Mouse (Mus musculus) frontal cortex, postnatal 36 days (tissue): ENCODE data around the gene Thsd4.
"Not testable (repeated sequence)": the region's sequence is repeated elsewhere in the genome, so short reads cannot be mapped to it uniquely, and the experiment has no call there.

Source experiments
- DNase-seq, 2 experiments: peaks; one replicate each; pipeline ENCODE4 v3.0.0; 2022; ENCODE audit warnings: low spot score in 2 of 2

Thsd4 gene

GRCm38 (mm10) chr9:59989864-59990263 is 532.0 kb downstream of the Thsd4 start:
- peak; percentile 66 to 83 for DNase-seq

DNA sequence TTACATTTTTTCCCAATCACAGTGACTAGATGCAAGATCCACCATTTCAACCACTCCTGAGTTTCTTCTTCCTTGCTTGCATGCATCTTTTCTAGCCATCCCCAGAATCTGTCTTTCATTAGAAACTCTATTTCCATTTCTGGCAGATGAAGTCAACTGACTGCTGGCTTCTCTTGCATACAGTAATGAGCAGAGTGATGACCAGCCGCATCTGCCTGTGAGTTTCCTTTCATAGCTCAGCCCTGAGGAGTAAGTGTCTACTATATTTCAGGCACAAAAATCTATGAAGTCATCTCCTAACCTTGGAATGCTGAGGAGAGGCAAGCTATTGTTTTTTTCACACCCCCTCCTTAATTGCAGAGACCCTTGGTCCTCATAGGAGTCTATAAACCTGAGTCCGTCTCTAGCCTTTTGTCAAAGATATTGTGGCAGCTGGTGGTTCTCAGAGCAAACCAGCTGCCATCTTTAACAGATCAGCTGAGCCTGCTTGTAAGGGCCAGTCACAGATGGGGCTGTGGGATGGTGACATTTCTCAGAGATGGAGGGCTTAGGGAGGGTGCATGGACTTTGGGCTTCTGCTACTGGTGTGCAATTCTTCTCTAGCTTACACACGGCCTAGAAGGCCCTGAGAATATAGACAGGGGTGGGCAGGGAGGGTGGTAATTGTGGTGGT is 535.8 kb downstream of the Thsd4 start:
- DNase-seq, result peak; percentile 23 to 60

GRCm38 (mm10) chr9:59981116-59981515 is 540.7 kb downstream of the Thsd4 start:
- no peak for DNase-seq

GRCm38 (mm10) chr9:59971263-59971662 is 550.6 kb downstream of the Thsd4 start:
- no peak for DNase-seq

DNA sequence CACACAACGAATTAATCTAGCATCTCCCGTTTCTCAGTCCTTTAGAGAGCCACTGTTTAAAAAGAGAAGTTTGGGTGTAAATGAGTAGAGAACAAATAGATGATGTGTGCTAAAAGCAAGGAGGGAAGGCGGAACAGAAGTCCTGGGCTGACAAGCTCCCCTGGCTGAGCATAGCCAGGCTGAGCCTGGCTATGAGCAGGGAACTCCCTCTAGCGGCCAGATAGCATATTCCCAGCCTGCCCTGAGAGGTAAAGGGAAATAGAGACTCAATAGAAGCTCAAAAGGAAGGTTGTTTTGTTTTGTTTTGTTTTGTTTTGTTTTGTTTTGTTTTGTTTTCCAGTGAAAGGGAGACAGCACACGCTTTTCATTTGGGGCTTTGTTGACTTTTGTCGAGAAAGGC is 552.5 kb downstream of the Thsd4 start:
- peak; percentile 44 to 63 for DNase-seq

- DNase-seq, result no peak
These were observed 556.8 kb downstream of the Thsd4 start for GRCm38 (mm10) chr9:59965046-59965445.

DNA sequence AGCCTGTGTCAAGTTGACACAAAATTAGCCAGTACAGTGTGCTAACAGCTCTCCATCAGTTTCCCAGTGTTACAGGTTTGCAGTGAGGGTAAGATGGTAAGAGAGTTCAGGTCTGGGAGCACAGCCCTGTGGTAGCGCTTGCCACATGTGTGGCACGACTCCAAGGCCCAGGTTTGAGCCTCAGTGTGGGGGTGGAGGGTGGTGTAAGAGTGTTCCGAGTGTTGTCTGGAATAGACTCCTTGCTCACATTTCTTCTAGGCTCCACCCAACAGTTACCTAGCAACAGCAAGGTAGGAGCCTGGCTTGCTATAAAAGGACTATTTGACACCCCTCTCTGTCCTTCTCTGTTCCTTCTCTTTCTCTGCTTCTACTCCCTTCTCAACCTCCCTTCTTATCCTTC is 557.5 kb downstream of the Thsd4 start:
- peak; percentile 51 to 66 for DNase-seq

DNA sequence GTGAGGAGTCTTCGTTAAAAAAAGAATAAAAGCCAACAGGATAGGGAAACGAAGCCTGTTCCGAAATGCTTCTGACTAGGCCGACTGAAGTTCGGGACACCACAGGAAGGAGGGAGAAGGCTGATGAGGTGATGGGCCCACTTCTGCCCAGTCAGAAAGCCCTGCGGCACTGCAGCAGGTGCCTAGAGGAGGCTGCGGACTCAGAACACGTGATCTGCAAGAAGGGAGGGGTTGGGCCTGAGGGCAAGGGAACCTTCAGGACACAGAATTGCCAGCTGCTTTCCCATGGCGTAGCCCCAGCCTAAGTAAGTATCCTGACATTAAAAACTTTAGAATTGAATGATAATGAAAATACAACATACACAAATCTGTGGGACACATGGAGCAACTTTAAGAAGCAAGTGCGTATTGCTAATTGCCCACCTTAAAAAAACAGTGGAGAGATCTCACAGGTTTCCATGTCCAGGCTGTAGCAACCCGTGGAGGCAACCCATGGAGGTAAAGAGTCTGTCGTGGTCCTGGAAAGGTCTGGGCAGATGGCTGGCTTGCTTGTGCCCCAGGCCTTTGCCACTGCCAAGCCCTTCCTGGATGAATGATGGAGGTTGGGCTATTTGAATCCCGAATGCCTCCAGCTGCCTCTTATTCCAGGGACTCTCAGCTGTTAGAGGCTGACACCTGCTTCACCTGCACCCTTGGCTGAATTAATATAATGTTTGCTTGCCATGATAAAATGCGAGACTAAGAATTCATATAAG is 560.5 kb downstream of the Thsd4 start:
- no peak for DNase-seq

DNA sequence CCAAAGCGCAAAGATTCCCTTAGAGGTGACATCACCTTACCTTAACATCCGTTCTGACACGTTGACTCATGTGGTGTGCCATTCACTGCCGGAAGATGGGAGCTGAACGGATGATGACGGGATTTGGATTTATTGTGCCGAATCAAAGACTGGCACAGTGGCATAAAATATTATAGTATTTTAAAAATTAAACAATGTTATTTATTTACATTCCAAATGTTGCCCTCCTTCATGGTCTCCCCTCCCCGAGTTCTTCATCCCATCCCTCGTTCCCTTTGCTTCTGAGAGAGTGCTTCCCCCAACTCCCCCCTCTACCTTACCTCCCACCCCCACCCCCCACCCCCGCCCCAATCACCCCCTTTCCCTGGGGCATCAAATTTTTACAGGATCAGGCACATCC is 561.3 kb downstream of the Thsd4 start, which contains the start of gene Nr2e3:
Gene Nr2e3 (minus strand): TSS at position 101 of the 400 bp plus-strand sequence.
- no peak for DNase-seq

DNA sequence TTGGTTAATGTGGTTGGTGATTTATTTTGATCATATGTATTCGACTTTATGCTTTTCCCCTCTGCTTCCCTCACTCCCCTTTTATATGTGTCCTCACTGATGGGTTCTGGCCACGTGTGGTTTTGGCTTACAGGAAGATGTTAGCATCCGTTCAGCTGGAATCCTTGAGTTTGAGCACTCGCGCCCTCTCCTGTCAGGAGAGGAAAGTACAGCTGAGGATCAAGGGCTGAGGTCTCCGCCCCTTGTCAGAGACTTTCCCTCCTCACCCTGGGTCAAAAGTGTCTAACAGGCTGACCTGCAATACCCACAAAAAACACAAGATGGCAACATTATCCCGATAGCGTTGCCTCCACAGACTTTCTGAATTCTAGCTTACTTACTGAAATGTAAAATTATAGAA is 562.6 kb downstream of the Thsd4 start:
- peak; percentile 44 to 74 for DNase-seq

GRCm38 (mm10) chr9:59958115-59958514 is 563.7 kb downstream of the Thsd4 start:
- DNase-seq, result not testable (repeated sequence)

DNA sequence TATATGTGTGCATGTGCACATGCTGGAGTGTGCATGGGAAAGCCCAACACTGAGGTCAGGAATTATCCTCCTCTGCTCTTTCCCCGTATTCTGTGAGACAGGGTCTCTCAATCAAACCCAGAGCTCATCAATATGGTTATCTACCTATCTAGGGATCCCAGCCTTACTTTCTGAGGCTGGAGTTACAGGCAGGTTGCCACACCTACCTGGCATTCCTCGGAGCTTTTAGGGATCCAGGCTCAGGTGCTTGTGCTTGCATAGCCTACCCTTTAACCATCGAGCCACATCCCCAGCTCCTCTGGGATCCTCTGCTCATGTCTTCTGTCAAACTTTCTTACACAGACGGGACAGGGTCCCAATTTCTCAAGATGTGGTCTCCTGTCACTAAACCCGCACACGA is 565.4 kb downstream of the Thsd4 start:
- DNase-seq, result no peak

DNA sequence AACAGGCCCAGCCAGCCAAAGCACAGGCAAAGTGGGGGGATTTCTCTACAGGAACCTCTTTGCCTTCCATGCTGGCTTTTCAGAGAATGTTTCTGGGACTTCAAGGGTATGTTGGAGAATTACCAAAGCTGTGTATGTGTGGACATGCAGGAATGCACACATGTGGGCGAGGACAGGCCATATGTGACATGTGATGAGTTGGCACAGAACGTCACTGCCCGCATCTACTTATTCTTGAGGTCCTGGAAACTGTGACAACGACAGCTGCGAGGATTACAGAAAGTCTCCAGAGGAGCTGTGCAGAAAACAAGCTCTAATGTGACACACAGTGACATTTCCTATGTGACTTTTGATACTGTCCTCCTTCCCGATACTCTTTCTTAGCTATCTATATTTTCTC is 566.2 kb downstream of the Thsd4 start:
- no peak for DNase-seq

GRCm38 (mm10) chr9:59955199-59955598 is 566.6 kb downstream of the Thsd4 start:
- no peak for DNase-seq

DNA sequence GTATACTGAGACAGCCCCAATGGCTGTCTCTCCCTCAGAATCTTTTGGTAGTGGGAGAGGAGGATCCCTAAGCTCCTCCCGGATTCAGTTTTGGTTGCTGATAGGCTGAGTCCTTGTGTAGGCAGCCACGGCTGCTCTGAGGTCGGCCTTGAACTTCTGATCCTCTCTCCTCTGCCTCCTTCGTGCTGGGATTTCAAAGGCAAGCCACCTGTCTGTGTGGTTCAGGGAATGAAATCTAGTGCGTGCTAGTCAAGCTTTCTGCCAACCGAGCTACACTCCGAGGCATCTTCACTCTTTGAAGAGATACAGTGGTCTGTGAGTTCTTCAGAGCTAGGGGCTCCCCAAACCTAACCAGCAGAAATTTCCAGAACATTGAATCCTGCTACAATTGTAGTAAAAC is 568.3 kb downstream of the Thsd4 start:
- no peak for DNase-seq

GRCm38 (mm10) chr9:59952515-59953070 is 569.3 kb downstream of the Thsd4 start:
- no peak for DNase-seq

DNA sequence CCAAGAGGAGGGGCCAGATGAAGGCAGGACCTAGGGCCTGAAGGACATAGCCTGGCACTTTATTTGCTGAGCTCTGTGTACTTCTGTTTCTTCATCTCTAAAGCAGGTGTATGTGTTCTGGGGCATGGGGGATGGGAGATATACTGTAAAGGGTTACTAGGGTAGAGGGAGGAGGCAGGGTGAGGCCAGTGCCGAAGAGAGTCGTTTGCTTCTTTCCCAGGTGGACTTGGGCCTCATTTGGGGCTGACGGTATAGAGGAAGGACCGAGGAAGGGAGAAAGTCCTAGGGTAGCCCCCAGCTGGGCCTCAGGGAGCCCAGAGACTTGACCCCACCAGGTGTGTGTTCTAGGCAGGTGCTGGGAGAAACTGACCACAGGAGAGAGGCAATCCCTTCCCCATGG is 569.9 kb downstream of the Thsd4 start:
- DNase-seq, result no peak

DNA sequence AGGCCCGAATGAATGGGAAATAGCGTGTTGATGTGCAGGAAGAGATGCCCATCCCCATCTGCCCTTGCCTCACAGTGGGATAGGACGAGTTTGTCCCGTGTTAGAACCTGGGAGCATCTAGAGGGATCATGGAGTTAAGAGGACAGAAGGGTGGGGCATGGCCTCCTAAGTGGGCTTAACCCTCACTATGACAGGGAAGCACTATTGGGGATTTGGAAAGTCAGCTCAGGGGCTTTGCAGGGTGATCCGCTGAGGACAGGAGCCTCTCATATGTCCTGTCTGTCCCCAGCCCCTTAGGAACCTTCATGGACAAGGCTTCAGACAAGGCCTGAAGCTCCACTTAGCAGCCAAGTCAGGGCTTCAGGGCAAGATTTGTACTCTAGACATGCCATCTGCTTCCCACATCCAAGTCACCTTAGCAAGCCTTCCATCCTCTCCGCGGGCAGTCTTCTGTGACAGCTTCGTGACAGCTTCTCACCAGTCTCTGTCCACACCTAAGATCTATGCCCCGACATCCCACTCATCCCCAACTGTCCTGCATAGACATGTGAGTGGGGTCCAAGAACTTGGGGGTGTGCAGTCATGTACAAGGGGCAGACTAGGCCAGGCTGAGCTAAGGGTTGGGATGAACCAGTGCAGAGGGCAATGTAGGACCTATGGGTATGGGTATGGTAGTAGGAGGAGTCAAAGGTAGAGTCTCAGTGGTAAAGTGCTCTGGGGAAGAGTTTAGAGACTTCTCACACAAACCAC is 570.7 kb downstream of the Thsd4 start:
- no peak for DNase-seq

- DNase-seq, result no peak
These were observed 571.9 kb downstream of the Thsd4 start for GRCm38 (mm10) chr9:59949981-59950380.

DNA sequence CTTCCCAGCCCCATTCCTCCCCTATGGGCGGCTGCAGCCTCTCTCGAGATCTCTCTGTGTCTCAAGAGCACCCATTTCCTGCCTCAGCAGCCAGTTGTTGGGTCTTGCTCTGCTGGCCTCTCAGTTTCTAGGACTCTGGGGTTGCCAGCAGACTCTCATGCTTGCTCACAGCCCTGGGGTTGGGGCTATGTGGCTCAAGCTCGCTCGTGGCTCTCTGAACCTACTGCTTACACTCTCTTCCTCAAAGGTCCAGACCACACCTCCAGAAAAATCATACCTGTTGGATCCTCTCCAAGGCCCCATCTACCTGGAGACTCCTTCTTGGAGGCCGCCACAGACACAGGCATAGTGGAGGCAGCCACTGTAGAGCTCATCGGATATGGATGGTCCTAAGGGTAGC is 572.3 kb downstream of the Thsd4 start:
- DNase-seq, result no peak

DNA sequence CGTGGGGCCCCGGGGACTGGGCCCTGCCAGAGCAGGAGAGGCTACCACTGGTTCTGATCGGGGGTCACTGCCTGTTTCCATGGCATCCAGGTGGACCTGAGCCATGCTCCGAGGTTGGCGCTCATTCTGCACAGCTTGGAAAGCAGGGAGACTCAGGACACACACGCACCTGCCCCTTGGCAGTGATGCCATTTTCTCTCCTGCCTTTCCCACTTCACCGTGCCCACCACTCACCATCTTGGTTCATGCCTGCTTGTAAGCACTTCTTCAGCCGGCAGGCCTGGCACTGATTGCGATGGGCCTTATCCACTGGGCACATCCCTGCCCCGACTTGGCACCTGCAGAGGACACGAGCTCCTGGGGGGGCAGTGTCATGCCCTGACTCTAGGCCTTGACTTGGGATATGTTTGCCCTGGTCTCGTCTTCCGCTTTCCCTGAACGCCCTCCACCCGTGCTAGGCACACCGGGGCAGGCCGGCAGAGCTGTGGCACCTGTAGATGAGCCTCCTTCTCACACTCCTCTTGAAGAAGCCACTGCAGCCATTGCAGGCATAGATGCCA is 573.1 kb downstream of the Thsd4 start:
- DNase-seq, result no peak

- no peak for DNase-seq
These were observed 573.6 kb downstream of the Thsd4 start for GRCm38 (mm10) chr9:59948226-59948625.
